Mouse (Mus musculus) adrenal gland, postnatal 4 days (tissue): ENCODE data around the gene Aurkaip1. TPM values are rescaled to one million over a fixed set of nuclear protein-coding genes. Genes with fewer than 3 reads are reported as not detected.

ENCODE experiments used
- DNase-seq, 2 experiments: peaks; one replicate each; pipeline ENCODE4 v3.0.0; 2021 to 2022; ENCODE audit warnings: low spot score in 2 of 2, mixed read lengths in 2 of 2
- microRNA-seq: library from miRNA; unstranded; fragments of <30 nt; microRNA quantifications from one replicate; pipeline ENCODE4 v1.2.0, GENCODE M21; 2021
- total RNA-seq, 2 experiments: library from RNA; stranded (reverse); gene quantifications; 2 replicates each; pipeline ENCODE4 v1.2.3; 2021

Aurkaip1 gene
- total RNA-seq, 2 experiments from 2014 or later, result 123 to 129 TPM

DNA sequence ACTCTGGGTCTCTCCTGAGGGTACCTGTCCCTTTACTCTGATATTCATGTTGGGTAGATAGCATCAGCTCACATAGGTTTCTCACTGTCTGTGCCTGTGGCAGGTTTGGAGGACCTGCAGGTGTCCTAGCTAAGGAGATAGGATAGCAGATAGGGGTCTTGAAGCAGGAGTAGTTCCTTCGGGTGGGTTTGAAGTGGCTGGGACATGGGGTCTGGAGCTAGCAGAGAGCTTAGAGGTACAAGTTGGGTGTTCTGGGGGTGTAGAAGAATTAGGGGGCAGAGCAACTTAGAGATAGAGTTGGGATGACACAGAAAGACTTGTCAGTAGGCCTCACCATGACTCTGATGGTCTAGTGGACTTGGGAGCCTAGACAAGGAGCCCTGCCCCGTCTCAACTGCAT lies 18.3 kb downstream of the Aurkaip1 start:
- no peak for DNase-seq

DNA sequence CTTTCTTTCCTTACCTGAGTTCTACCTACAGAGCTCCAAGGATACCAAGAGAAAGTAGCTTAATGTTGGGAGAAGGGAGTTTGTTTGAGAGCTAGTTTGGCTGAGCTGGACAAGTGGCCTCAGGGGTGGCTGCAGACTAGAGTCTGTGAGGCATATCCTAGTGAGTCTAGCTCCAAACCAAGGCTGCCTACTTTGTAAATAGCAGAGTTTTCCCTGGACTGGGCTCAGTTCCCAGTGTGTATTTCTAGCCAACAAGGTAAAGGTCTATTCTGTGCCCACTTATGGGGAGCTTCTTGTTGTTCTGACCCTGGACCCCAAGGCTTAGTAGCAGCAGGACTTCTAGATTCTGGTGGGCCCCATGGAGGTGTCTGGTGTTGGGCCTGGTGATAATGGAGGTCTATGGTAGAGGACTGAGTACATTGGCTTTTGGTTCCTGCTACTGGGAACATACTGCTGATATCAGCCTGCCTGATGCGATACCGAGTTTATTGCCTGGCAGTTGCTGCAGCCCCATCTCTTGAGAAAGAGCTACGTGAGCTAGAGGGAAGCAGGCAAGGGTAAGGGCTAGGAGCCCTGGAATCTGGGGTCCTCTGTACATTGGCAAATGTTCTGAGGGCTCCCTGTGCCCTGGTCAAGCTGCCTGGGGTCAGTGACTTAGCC lies 18.9 kb downstream of the Aurkaip1 start:
- no peak for DNase-seq

GRCm38 (mm10) chr4:155851368-155851767 lies 20.3 kb downstream of the Aurkaip1 start:
- DNase-seq, result no peak

GRCm38 (mm10) chr4:155851951-155852411 lies 20.9 kb downstream of the Aurkaip1 start:
- DNase-seq, result no peak

- no peak for DNase-seq
Observed at GRCm38 (mm10) chr4:155853421-155853820, 22.3 kb downstream of the Aurkaip1 start.

DNA sequence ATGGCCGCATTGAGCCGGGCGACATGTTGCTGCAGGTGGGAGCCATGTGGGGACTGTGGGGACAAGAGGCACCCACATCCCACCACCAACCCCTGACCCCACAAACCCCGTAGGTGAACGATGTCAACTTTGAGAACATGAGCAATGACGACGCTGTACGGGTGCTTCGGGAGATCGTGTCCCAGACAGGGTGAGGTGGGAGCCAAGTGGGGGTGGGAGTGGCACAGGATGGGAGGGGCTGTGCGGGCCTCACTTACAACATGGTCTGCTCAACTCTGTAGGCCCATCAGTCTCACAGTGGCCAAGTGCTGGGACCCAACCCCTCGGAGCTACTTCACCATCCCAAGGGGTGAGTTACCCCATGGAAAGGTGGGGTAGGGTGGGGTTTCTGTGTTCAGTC lies 23.9 kb downstream of the Aurkaip1 start:
- no peak for DNase-seq

GRCm38 (mm10) chr4:155856071-155856470 lies 25.0 kb downstream of the Aurkaip1 start:
- no peak for DNase-seq

DNA sequence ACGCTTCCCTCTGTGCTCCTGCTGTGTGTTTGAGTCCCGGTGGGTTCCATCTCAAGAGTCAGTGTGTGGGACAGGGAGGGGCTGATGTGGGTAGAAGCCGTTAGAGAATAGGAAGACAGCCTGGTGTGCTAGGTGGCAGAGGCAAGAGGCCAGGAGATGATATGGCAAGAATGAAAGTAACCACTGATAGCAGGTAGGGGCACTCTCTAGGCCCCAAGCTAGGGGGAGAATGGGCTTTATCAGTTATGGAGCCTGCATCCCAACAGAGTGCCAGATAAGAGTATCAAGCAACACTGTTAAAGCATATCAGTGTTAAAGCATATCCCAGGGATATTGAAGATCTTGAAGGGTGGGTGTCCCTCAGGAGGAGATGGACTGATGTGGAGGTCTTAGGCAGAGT lies 25.8 kb downstream of the Aurkaip1 start:
- no peak for DNase-seq

DNA sequence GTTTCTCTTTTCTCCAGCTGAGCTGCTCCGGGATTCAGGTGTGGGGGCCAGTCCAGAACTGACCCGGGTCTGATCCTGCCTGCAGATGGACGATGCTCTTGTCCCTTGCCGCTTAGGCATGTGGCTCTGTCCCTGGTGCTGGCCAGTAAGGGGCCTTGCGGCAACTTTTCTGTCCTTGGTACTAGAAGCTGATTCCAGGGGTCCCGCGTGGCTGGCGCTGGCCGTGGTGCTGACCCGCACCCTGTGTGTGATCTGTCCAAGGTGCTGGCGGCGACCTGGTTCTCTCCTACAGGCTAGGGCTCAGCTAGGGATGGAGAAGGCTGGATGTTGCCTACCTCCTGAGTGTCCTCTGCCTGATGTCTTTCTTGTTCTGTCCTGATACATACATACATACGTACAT lies 28.2 kb downstream of the Aurkaip1 start:
- peak; percentile 46 to 49 for DNase-seq

DNA sequence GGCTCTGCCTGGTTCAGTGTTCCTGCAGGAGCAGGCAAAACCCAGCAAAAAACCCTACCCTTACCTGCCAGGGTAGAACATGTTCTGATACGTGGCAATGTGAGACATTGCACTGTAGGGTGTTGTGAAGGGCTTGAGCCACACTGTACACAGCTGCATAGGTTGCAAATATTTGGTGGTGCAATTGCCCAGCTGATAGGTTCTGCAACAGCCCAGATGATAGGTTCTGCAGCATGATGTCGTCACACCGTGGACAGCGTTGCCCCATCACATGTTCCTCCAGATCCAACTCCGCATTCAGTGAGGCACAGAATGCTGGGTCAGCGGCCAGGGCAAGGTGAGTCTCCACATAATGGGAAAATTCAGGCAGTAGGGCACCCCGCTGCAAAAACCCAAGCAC lies 30.7 kb downstream of the Aurkaip1 start:
- DNase-seq, result no peak

DNA sequence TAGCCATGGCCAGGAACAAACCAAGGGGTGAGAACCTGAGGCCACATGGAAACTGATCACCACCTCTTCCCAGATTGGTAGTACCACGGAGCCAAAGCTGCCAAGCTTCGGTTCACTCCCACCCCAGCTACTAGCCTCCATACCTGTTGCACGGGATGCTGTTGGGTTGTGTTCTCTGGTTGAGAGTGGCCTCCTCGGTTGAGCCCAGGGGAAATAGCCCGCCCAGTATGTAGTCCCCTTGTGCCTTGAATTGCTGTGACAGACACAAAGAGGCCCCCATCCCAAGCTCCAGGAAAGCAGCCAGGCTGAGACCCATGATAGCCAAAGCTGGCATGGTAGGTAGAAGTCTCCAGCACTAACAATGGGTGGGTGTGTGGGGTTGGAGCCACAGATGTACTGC lies 31.9 kb downstream of the Aurkaip1 start, which contains the start of gene Tas1r3:
Gene Tas1r3 (minus strand): TSS at position 362 of the 400 bp plus-strand sequence.
- no peak for DNase-seq

- DNase-seq, result no peak
Observed at GRCm38 (mm10) chr4:155868614-155869298, 37.7 kb downstream of the Aurkaip1 start.

- peak; percentile 93 to 94 for DNase-seq
Observed at GRCm38 (mm10) chr4:155869317-155870033, 38.4 kb downstream of the Aurkaip1 start, which contains the start of the genes Cptp and Ints11. Cptp (minus strand) TSS chr4:155869440. Ints11 (plus strand) TSS chr4:155869546.

DNA sequence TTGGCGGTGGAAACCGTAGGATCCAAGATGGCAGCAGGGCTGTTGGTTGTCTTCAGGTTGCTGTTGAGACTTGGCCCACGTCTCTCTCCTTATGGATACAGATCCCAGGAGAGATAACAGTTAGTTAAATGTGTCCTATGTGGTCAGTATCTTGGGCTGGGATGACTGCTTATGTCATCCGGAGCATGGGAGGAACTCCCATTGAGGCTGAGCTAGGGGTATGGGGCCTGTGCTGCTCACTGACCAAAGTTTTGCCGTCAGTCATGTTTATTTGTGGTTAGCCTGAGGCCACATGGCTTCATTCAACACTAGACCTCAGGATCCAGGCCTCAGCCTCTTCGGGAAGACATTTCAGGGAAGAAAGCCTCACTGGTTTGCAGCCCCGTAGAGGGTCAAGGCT lies 40.3 kb downstream of the Aurkaip1 start:
- DNase-seq, result no peak

Small RNA genes within 50 kb of the gene (microRNA-seq; reads per million reads assigned to microRNA genes)
- gene Gm27743, result not detected

Other genes with a start within 250 kb of the Aurkaip1 start
- 10 to 100 TPM; 30.5 to 32.9 TPM for gene Slc35e2, start 229.9 kb upstream of the Aurkaip1 start, total RNA-seq
- gene Cdk11b, start 206.4 kb upstream of the Aurkaip1 start, total RNA-seq, result 10 to 100 TPM; 53.8 to 55.0 TPM
- gene Gm10563, start 185.9 kb upstream of the Aurkaip1 start, total RNA-seq, result not detected
- 10 to 100 TPM; 18.8 to 25.4 TPM for gene Mmp23, start 177.9 kb upstream of the Aurkaip1 start, total RNA-seq
- 10 to 100 TPM; 41.5 to 44.2 TPM for gene Mib2, start 162.1 kb upstream of the Aurkaip1 start, total RNA-seq
- gene Fndc10, start 136.9 kb upstream of the Aurkaip1 start, total RNA-seq, result 10 to 100 TPM; 54.6 to 60.4 TPM
- gene Ssu72, start 126.5 kb upstream of the Aurkaip1 start, total RNA-seq, result 10 to 100 TPM; 88.9 to 96.2 TPM
- gene Tmem240, start 96.5 kb upstream of the Aurkaip1 start, total RNA-seq, result 1 to 10 TPM; 1.5 to 2.2 TPM
- gene Atad3a, start 70.2 kb upstream of the Aurkaip1 start, total RNA-seq, result 100 to 1,000 TPM in 1 of 2 experiments, 10 to 100 TPM in 1; 99.1 to 102 TPM
- 1 to 10 TPM; 5.7 to 7.4 TPM for gene Vwa1, start 56.6 kb upstream of the Aurkaip1 start, total RNA-seq
- gene Tmem88b, start 45.4 kb upstream of the Aurkaip1 start, total RNA-seq, result under 1 TPM; 0.79 to 0.84 TPM
- not detected for gene Ankrd65, start 40.8 kb upstream of the Aurkaip1 start, total RNA-seq
- 100 to 1,000 TPM; 110 to 122 TPM for gene Mrpl20, start 28.4 kb upstream of the Aurkaip1 start, total RNA-seq
- 100 to 1,000 TPM; 153 to 155 TPM for gene Ccnl2, start 18.8 kb upstream of the Aurkaip1 start, total RNA-seq
- gene Mxra8, start 8.4 kb downstream of the Aurkaip1 start, total RNA-seq, result 10 to 100 TPM; 86.3 to 93.5 TPM
- 10 to 100 TPM; 53.5 to 53.8 TPM for gene Dvl1, start 16.1 kb downstream of the Aurkaip1 start, total RNA-seq
- gene Tas1r3, start 32.1 kb downstream of the Aurkaip1 start, total RNA-seq, result under 1 TPM; 0.85 to 0.92 TPM
- gene Cptp, start 38.2 kb downstream of the Aurkaip1 start, total RNA-seq, result 10 to 100 TPM; 20.2 to 21.0 TPM
- gene Ints11, start 38.3 kb downstream of the Aurkaip1 start, total RNA-seq, result 10 to 100 TPM; 31.0 to 31.3 TPM
- 10 to 100 TPM; 42.9 to 49.0 TPM for gene Pusl1, start 60.5 kb downstream of the Aurkaip1 start, total RNA-seq
- 10 to 100 TPM; 35.5 to 36.7 TPM for gene Acap3, start 60.5 kb downstream of the Aurkaip1 start, total RNA-seq
- 10 to 100 TPM; 91.9 to 94.1 TPM for gene Ube2j2, start 112.6 kb downstream of the Aurkaip1 start, total RNA-seq
- gene C1qtnf12, start 131.0 kb downstream of the Aurkaip1 start, total RNA-seq, result 10 to 100 TPM; 75.8 to 79.9 TPM
- 1 to 10 TPM; 7.2 to 7.7 TPM for gene B3galt6, start 161.4 kb downstream of the Aurkaip1 start, total RNA-seq
- gene Sdf4, start 161.6 kb downstream of the Aurkaip1 start, total RNA-seq, result 100 to 1,000 TPM; 224 to 231 TPM
- gene Tnfrsf4, start 182.6 kb downstream of the Aurkaip1 start, total RNA-seq, result 1 to 10 TPM; 2.9 to 3.4 TPM
- gene Tnfrsf18, start 194.9 kb downstream of the Aurkaip1 start, total RNA-seq, result under 1 TPM in 1 of 2 experiments, not detected in 1; 0.39 TPM
- 1 to 10 TPM in 1 of 2 experiments, under 1 TPM in 1; 0.59 to 5.0 TPM for gene Ttll10, start 228.1 kb downstream of the Aurkaip1 start, total RNA-seq